Comparison of ENCODE assay signal across 9 mouse cellular contexts in the genomic region with DNA sequence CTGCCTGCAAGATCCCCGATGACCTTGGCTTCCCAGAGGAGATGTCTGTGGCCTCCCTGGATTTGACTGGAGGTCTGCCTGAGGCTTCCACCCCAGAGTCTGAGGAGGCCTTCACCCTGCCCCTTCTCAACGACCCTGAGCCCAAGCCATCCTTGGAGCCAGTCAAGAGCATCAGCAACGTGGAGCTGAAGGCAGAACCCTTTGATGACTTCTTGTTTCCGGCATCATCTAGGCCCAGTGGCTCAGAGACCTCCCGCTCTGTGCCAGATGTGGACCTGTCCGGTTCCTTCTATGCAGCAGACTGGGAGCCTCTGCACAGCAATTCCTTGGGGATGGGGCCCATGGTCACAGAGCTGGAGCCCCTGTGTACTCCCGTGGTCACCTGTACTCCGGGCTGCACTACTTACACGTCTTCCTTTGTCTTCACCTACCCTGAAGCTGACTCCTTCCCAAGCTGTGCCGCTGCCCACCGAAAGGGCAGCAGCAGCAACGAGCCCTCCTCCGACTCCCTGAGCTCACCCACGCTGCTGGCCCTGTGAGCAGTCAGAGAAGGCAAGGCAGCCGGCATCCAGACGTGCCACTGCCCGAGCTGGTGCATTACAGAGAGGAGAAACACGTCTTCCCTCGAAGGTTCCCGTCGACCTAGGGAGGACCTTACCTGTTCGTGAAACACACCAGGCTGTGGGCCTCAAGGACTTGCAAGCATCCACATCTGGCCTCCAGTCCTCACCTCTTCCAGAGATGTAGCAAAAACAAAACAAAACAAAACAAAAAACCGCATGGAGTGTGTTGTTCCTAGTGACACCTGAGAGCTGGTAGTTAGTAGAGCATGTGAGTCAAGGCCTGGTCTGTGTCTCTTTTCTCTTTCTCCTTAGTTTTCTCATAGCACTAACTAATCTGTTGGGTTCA. TPM values are rescaled to one million over a fixed set of nuclear protein-coding genes. Genes with fewer than 3 reads are reported as not detected.
DNase-seq lines count a peak whose midpoint lies in the region; ATAC-seq and TF ChIP-seq lines count a peak whose summit lies in the region.
"Had no signal": no experiment of that assay in that cellular context is flagged by ENCODE, and none has a peak within 500 bp of the region (broad histone marks: within the 10 kb centered on the region; RNA-seq: fewer than 3 reads in every experiment).

No protein-coding gene starts in this region.

- no peak overlapping the region for H3K9ac ChIP-seq in heart, embryonic 14.5 days (ENCODE audit: low read length)
- H3K9ac ChIP-seq in embryonic facial prominence, embryonic 15.5 days = no peak overlapping the region
- 0 out of 2 replicates have a peak overlapping the region, but pooled peaks have one; percentile 1 for H3K9ac ChIP-seq in limb, embryonic 14.5 days (ENCODE audit: low read depth, low read length, severe bottlenecking)

- no peak for DNase-seq in heart, postnatal 10 days
- DNase-seq in CD4-positive helper T cell, adult 2 months (ENCODE audit: low read depth, low spot score) = peak; percentile 55
- DNase-seq in limb, embryonic 14.5 days (ENCODE audit: low spot score) = no peak
- DNase-seq in left cerebral cortex, postnatal 10 days (ENCODE audit: extremely low spot score in 1 of 2, low spot score in 2 of 2) = no peak
- DNase-seq in layer of hippocampus, adult 18-20 months (ENCODE audit: low spot score in 2 of 2) = no peak
- no peak for DNase-seq in adrenal gland, postnatal 25 days
- DNase-seq: thymus, postnatal 14 days had no signal

- intact Hi-C loops in heart, postnatal 10 days (cut with DNase I) = no loop called here
- intact Hi-C loops in left cerebral cortex, postnatal 10 days (cut with DNase I) = loop anchor here (5.0 kb wide), 1 partner anchor 99 kb away; no protein-coding TSS in a partner anchor

- no peak for TF ChIP-seq POLR2A in limb, embryonic 14.5 days (IDR thresholded peaks at IDR 0.05; ENCODE audit: borderline replicate concordance, extremely low read depth, insufficient read depth, insufficient read length)

- no peak overlapping the region for H3K4me3 ChIP-seq in heart, embryonic 14.5 days (ENCODE audit: control insufficient read depth in 1 of 2, insufficient read depth in 1 of 2, low read depth in 1 of 2, low read length in 2 of 2)
- H3K4me3 ChIP-seq in embryonic facial prominence, embryonic 15.5 days (replicated peaks) = peak overlapping the region; percentile 65
- peak overlapping the region; percentile 63 for H3K4me3 ChIP-seq in limb, embryonic 14.5 days (replicated peaks; ENCODE audit: low read length)

- H3K4me2 ChIP-seq in heart, embryonic 14.5 days (ENCODE audit: low read length) = peak overlapping the region; percentile 93
- peak overlapping the region; percentile 91; the same call in 1 of the 2 replicates for H3K4me2 ChIP-seq in embryonic facial prominence, embryonic 15.5 days (replicated peaks)
- H3K4me2 ChIP-seq in limb, embryonic 14.5 days (replicated peaks; ENCODE audit: low read depth, low read length, severe bottlenecking) = no peak overlapping the region; the same call in 1 of the 2 replicates

- H3K36me3 ChIP-seq in heart, embryonic 14.5 days (ENCODE audit: control insufficient read depth, insufficient read depth, low read length) = peaks cover 8% of the 10 kb centered on the region; the same call in 1 of the 2 replicates
- no peaks in the 10 kb centered on the region for H3K36me3 ChIP-seq in embryonic facial prominence, embryonic 15.5 days
- peaks cover 9% of the 10 kb centered on the region for H3K36me3 ChIP-seq in limb, embryonic 14.5 days (ENCODE audit: control insufficient read depth, insufficient read depth, low read length)

- H3K4me1 ChIP-seq in heart, embryonic 14.5 days (ENCODE audit: control insufficient read depth in 2 of 2, insufficient read depth in 2 of 2, low read length in 2 of 2) = peaks cover 16 to 35% of the 10 kb centered on the region in 2 experiments
- H3K4me1 ChIP-seq in embryonic facial prominence, embryonic 15.5 days = peaks cover 45% of the 10 kb centered on the region
- H3K4me1 ChIP-seq in limb, embryonic 14.5 days (ENCODE audit: control insufficient read depth, insufficient read depth, low read length) = peaks cover 22% of the 10 kb centered on the region

- 66% methylated on average over 23 of the region's 23 CpGs for WGBS in heart, embryonic 14.5 days
- 40% methylated on average over 23 of the region's 23 CpGs for WGBS in embryonic facial prominence, embryonic 15.5 days
- 44% methylated on average over 23 of the region's 23 CpGs for WGBS in limb, embryonic 14.5 days

- H3K27ac ChIP-seq in heart, embryonic 14.5 days (replicated peaks in 1 of 2; ENCODE audit: control insufficient read depth in 1 of 2, insufficient read depth in 1 of 2, low read depth in 2 of 2, low read length in 2 of 2) = no peak overlapping the region
- no peak overlapping the region for H3K27ac ChIP-seq in embryonic facial prominence, embryonic 15.5 days (replicated peaks)
- H3K27ac ChIP-seq in limb, embryonic 14.5 days (replicated peaks; ENCODE audit: low read depth, low read length) = no peak overlapping the region

- no peak for ATAC-seq in heart, embryonic 14.5 days (ENCODE audit: insufficient number of reproducible peaks, insufficient read depth, low FRiP score, low read depth)
- ATAC-seq in embryonic facial prominence, embryonic 15.5 days (ENCODE audit: insufficient number of reproducible peaks, low FRiP score, low TSS enrichment, low read depth) = no peak
- ATAC-seq in limb, embryonic 14.5 days (ENCODE audit: low FRiP score, low read depth) = no peak

- H3K27me3 ChIP-seq in heart, embryonic 14.5 days (ENCODE audit: control insufficient read depth, insufficient read depth, low read length) = no peaks in the 10 kb centered on the region; the same call in 1 of the 2 replicates
- H3K27me3 ChIP-seq in embryonic facial prominence, embryonic 15.5 days = peaks cover 25% of the 10 kb centered on the region
- peaks cover 21% of the 10 kb centered on the region for H3K27me3 ChIP-seq in limb, embryonic 14.5 days (ENCODE audit: control insufficient read depth, insufficient read depth, low read length)

- no peaks in the 10 kb centered on the region for H3K9me3 ChIP-seq in heart, embryonic 14.5 days (ENCODE audit: control insufficient read depth, low read length)
- H3K9me3 ChIP-seq in embryonic facial prominence, embryonic 15.5 days (replicated peaks) = no peaks in the 10 kb centered on the region
- no peaks in the 10 kb centered on the region for H3K9me3 ChIP-seq in limb, embryonic 14.5 days (ENCODE audit: control insufficient read depth, low read length)

RNA-seq across cellular contexts. Expression of gene Fos, which starts 2.5 kb away (rescaled TPM):
- polyA plus RNA-seq in heart, embryonic 14.5 days (2014; fragmentation: Nextera tagmentation; extraction: Ambion mirVana) = 3.8 and 4.0 TPM in 2 replicates
- 1 to 10 TPM; 1.8 to 3.3 TPM for total RNA-seq in heart, postnatal 10 days (2021)
- 22.7 and 23.9 TPM in 2 replicates for polyA plus RNA-seq in embryonic facial prominence, embryonic 15.5 days (2015; fragmentation: Nextera tagmentation; extraction: Ambion mirVana)
- 13.6 and 19.7 TPM in 2 replicates for polyA plus RNA-seq in limb, embryonic 14.5 days (2012; rRNA removed)
- 17.1 and 19.3 TPM in 2 replicates for polyA plus RNA-seq in limb, embryonic 14.5 days (2014; fragmentation: Nextera tagmentation; extraction: Ambion mirVana)
- total RNA-seq in left cerebral cortex, postnatal 10 days (2021) = 10 to 100 TPM; 11.0 to 14.8 TPM
- total RNA-seq in layer of hippocampus, adult 18-20 months (2021) = 10 to 100 TPM; 26.1 to 28.2 TPM
- 1.9 and 2.0 TPM in 2 replicates for total RNA-seq in adrenal gland, postnatal 25 days (2021)

Comparison
In these comparisons a context has a peak if more than half of its experiments do, and no peak if none do; other contexts are left out.
1. H3K4me3 ChIP-seq: peak in embryonic facial prominence, embryonic 15.5 days (single experiment) and limb, embryonic 14.5 days (single experiment); none in heart, embryonic 14.5 days (0 of 2).